Mouse (Mus musculus): Measurements from ENCODE around the gene Ccdc7a. TPM values are rescaled to one million over a fixed set of nuclear protein-coding genes. Genes with fewer than 3 reads are reported as not detected.
"Not testable (repeated sequence)": the region's sequence is repeated elsewhere in the genome, so short reads cannot be mapped to it uniquely, and the experiment has no call there.

Ccdc7a gene
- total RNA-seq (2014; rRNA removed; ENCODE audit: low replicate concordance) (not detected in 2 replicates), polyA plus RNA-seq (2015; fragmentation: Nextera tagmentation; extraction: Ambion mirVana) (not detected in 2 replicates)

DNA sequence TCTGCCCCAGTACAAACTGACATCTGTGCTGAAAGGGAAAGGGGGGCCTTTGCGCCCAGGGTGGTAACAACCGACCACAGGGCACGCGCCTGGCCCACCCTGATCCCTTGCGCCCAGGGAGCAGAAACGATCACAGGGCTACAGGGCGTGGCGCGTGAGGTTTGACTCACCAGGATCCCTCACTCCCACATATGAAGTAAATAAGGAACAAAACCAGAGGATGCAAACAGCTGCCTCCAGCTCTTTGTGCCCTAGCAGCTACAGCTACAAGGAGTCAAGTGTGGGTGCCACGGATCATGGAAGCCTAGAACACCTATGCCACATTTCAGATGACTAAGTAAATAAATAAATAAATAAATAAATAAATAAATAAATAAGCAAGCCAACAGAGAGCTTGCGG is at the start of gene Ccdc7a:
Gene Ccdc7a, minus strand, starts transcription at position 101 of the 400 bp plus-strand sequence.
- not testable (repeated sequence) for ATAC-seq (ENCODE audit: insufficient read depth, low read depth); DNase-seq (ENCODE audit: low spot score); H3K36me3 ChIP-seq (replicated peaks; ENCODE audit: control insufficient read depth, insufficient read depth, low read length); H3K27ac ChIP-seq (ENCODE audit: low read depth); H3K4me2 ChIP-seq (ENCODE audit: low read depth, low read length); H3K4me3 ChIP-seq (ENCODE audit: low read depth, low read length); H3K9me3 ChIP-seq (replicated peaks; ENCODE audit: control insufficient read depth, low read length); H3K4me1 ChIP-seq (ENCODE audit: control insufficient read depth, insufficient read depth); H3K27me3 ChIP-seq (ENCODE audit: control insufficient read depth, insufficient read depth, low read length); H3K9ac ChIP-seq (replicated peaks; ENCODE audit: low read depth, low read length)
- WGBS: 81% methylated on average over 2 of the region's 11 CpGs

DNA sequence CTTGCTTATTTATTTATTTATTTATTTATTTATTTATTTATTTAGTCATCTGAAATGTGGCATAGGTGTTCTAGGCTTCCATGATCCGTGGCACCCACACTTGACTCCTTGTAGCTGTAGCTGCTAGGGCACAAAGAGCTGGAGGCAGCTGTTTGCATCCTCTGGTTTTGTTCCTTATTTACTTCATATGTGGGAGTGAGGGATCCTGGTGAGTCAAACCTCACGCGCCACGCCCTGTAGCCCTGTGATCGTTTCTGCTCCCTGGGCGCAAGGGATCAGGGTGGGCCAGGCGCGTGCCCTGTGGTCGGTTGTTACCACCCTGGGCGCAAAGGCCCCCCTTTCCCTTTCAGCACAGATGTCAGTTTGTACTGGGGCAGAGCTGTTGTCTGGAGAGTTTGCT is 1.5 kb upstream of the Ccdc7a start, which contains the start of gene Ccdc7b:
Gene Ccdc7b, plus strand, starts transcription at position 301 of the 400 bp plus-strand sequence.
- H3K36me3 ChIP-seq (replicated peaks; ENCODE audit: control insufficient read depth, insufficient read depth, low read length); DNase-seq (ENCODE audit: low spot score); ATAC-seq (ENCODE audit: insufficient read depth, low read depth); H3K4me1 ChIP-seq (ENCODE audit: control insufficient read depth, insufficient read depth); H3K27ac ChIP-seq (ENCODE audit: low read depth); H3K4me3 ChIP-seq (ENCODE audit: low read depth, low read length); H3K4me2 ChIP-seq (ENCODE audit: low read depth, low read length); H3K27me3 ChIP-seq (ENCODE audit: control insufficient read depth, insufficient read depth, low read length); H3K9ac ChIP-seq (replicated peaks; ENCODE audit: low read depth, low read length); H3K9me3 ChIP-seq (replicated peaks; ENCODE audit: control insufficient read depth, low read length): not testable (repeated sequence)
- WGBS: 63% methylated on average over 1 of the region's 10 CpGs

DNA sequence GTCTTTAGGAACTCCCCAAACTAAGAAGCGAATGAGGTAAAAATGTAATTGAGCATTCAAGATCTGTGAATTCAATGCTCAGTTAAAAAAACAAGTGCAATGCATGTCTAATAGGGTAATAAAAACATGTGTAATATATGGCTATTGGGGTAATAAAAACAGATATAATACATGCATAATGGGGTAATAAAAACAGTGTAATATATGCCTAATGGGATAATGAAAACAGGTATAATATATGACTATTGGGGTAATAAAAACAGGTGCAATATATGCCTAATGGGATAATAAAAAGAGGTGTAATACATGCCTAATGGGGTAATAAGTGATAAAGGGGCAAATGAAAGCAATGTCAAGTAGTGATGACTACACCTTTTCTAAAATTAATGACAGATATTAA is 73.9 kb downstream of the Ccdc7a start:
- ATAC-seq (ENCODE audit: insufficient read depth, low read depth) (no peak), DNase-seq (ENCODE audit: low spot score) (no peak)
- H3K9me3 ChIP-seq (replicated peaks; ENCODE audit: control insufficient read depth, low read length): no peaks in the 10 kb centered on the region
- H3K4me2 ChIP-seq (ENCODE audit: low read depth, low read length): no peak overlapping the region
- no peak overlapping the region for H3K4me3 ChIP-seq (ENCODE audit: low read depth, low read length)
- no peak for TF ChIP-seq CTCF (IDR thresholded peaks at IDR 0.05; ENCODE audit: low read depth)
- no peaks in the 10 kb centered on the region for H3K4me1 ChIP-seq (ENCODE audit: control insufficient read depth, insufficient read depth)
- H3K9ac ChIP-seq (replicated peaks; ENCODE audit: low read depth, low read length): no peak overlapping the region
- H3K36me3 ChIP-seq (replicated peaks; ENCODE audit: control insufficient read depth, insufficient read depth, low read length): no peaks in the 10 kb centered on the region
- no peaks in the 10 kb centered on the region for H3K27me3 ChIP-seq (ENCODE audit: control insufficient read depth, insufficient read depth, low read length)
- H3K27ac ChIP-seq (ENCODE audit: low read depth): no peak overlapping the region
- 76% methylated on average over 1 of the region's 1 CpGs for WGBS

DNA sequence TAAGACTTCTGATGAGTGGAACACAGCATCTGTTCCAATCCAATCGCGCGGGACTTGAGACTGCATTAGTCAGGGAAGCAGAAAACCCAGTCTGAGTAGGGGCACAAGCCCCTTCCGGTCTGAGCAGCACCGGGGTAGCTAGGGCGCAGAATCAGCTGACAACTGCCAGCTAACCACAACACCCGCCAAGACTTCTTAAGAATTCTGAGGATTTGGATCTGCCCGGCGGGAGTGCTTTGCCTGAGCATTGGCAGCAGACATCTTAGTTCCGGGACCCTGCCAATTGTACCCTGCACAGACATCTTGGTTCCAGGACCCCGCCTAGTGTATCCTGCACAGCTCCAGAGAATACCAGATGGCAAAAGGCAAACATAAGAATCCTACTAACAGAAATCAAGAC is 116.4 kb downstream of the Ccdc7a start:
- H3K9me3 ChIP-seq (replicated peaks; ENCODE audit: control insufficient read depth, low read length); ATAC-seq (ENCODE audit: insufficient read depth, low read depth); H3K9ac ChIP-seq (replicated peaks; ENCODE audit: low read depth, low read length); H3K4me2 ChIP-seq (ENCODE audit: low read depth, low read length); H3K4me1 ChIP-seq (ENCODE audit: control insufficient read depth, insufficient read depth); H3K27me3 ChIP-seq (ENCODE audit: control insufficient read depth, insufficient read depth, low read length); DNase-seq (ENCODE audit: low spot score); H3K36me3 ChIP-seq (replicated peaks; ENCODE audit: control insufficient read depth, insufficient read depth, low read length); H3K4me3 ChIP-seq (ENCODE audit: low read depth, low read length); H3K27ac ChIP-seq (ENCODE audit: low read depth): not testable (repeated sequence)
- WGBS: 69% methylated on average over 11 of the region's 11 CpGs

DNA sequence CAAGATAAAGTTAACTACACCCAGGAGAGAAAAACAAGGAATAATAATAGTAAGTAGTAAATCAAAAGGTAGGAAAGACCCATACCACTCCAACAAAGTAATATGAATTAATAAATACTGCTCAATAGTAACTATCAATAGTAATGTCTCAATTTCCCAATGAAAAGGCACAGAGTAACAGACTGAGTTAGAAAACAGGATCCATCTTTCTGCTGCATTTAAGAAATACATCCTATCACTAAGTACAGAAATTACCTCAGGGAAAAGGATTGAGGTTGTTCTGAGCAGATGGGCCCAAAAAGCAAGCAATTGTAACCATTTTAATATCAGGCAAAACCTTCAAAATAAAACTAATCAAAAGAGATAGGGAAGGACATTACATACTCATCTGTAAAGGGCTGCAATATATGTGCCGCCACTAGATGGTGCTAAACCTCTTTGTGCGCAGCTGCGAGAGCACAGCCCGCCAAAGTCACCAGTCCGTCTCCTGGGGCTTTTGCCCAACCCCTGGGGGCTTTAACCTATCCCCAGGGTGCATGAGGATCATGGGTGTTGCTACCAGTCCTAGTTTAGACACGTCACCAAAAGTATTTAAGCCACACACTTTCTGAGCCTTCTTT is 124.2 kb downstream of the Ccdc7a start:
- not testable (repeated sequence) for H3K4me3 ChIP-seq (ENCODE audit: low read depth, low read length); H3K27ac ChIP-seq (ENCODE audit: low read depth); DNase-seq (ENCODE audit: low spot score); H3K4me1 ChIP-seq (ENCODE audit: control insufficient read depth, insufficient read depth); H3K9ac ChIP-seq (replicated peaks; ENCODE audit: low read depth, low read length); H3K36me3 ChIP-seq (replicated peaks; ENCODE audit: control insufficient read depth, insufficient read depth, low read length); H3K4me2 ChIP-seq (ENCODE audit: low read depth, low read length); ATAC-seq (ENCODE audit: insufficient read depth, low read depth); H3K9me3 ChIP-seq (replicated peaks; ENCODE audit: control insufficient read depth, low read length); H3K27me3 ChIP-seq (ENCODE audit: control insufficient read depth, insufficient read depth, low read length)
- WGBS: 0% methylated on average over 6 of the region's 6 CpGs
- TF ChIP-seq CTCF (IDR thresholded peaks at IDR 0.05; ENCODE audit: low read depth): peak; percentile 43; the same call in 1 of the 2 replicates

DNA sequence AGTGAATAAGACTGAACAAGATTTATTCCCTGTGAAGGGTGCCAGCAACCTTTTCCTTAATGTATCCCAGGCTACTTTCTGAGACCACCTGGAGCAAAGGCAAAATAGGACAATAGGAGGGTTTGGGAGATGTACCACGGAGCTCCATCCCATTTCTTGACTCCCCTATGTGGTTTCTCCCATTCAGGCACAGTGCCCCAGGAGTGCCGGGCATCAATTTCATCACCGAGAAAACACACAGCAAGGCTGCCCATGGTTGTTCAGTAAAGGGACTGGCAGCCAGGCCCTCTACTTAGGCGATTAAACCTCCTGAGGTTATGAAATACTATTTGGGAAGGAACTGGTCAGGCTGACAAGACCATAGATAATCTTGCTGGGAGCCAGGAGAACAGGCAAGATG is 131.9 kb downstream of the Ccdc7a start:
- Histone ChIP-seq H3K9me3 (replicated peaks; ENCODE audit: control insufficient read depth, low read length) (no peaks in the 10 kb centered on the region), H3K4me2 (ENCODE audit: low read depth, low read length) (no peak overlapping the region), H3K4me1 (ENCODE audit: control insufficient read depth, insufficient read depth) (no peaks in the 10 kb centered on the region), H3K4me3 (ENCODE audit: low read depth, low read length) (no peak overlapping the region), H3K36me3 (replicated peaks; ENCODE audit: control insufficient read depth, insufficient read depth, low read length) (no peaks in the 10 kb centered on the region), H3K27me3 (ENCODE audit: control insufficient read depth, insufficient read depth, low read length) (no peaks in the 10 kb centered on the region), H3K9ac (replicated peaks; ENCODE audit: low read depth, low read length) (no peak overlapping the region), H3K27ac (ENCODE audit: low read depth) (no peak overlapping the region)
- ATAC-seq (ENCODE audit: insufficient read depth, low read depth) (no peak), DNase-seq (ENCODE audit: low spot score) (no peak)
- 56% methylated on average over 4 of the region's 4 CpGs for WGBS
- no peak for TF ChIP-seq EP300 (IDR thresholded peaks at IDR 0.05; ENCODE audit: low read depth)
- no peak for TF ChIP-seq CTCF (IDR thresholded peaks at IDR 0.05; ENCODE audit: low read depth)

All from heart, postnatal 0 days (tissue).